Mouse (Mus musculus) liver, embryonic 14.5 days (tissue): ENCODE measurements at regions not wholly inside any gene's neighbourhood (a gene's known extent, or its start where the extent isn't known, plus 50 kb on each side); places are given as distances from the start of the nearest gene placed in this dataset.

Source experiments
- CTCF ChIP-seq: IDR thresholded peaks from 2 replicates; pipeline ENCODE4 v1.5.1; 2016; ENCODE audit warnings: antibody characterized with exemption, low read depth, control low read depth
- EP300 ChIP-seq: IDR thresholded peaks from 2 replicates; pipeline ENCODE4 v1.6.1; 2016; ENCODE audit warnings: antibody characterized with exemption, low read depth

DNA sequence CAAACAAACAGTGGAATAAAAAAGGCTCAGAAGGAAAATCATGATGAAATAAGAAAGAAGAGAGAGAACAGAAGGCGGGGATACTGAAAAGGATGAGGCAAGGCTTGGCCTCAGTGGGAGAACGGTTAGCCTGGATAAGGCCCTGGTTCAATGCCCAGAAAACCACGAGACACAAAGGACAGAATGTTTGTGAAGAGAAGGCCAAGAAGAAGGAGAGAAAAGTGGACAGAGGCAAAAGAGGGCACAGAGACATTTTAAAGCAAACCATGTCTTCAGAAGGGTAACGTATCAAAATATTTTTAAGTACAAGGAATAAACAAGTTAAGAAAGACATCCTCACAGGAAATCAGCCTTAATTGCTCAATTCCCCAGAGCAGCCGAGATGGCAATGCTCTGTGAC lies 78.6 kb downstream of the Cdca7 start:
- TF ChIP-seq EP300 (no peak), CTCF (no peak)
